Mouse (Mus musculus) ovary, postnatal 36 days (tissue): Measurements from ENCODE around the gene Fgf10.
A peak's percentile ranks its signal among the peaks of the same experiment; 100 is the strongest.

ENCODE experiments used
- DNase-seq: peaks from one replicate; pipeline ENCODE4 v3.0.0; 2022; ENCODE audit warnings: low spot score, mixed read lengths

Fgf10 gene

DNA sequence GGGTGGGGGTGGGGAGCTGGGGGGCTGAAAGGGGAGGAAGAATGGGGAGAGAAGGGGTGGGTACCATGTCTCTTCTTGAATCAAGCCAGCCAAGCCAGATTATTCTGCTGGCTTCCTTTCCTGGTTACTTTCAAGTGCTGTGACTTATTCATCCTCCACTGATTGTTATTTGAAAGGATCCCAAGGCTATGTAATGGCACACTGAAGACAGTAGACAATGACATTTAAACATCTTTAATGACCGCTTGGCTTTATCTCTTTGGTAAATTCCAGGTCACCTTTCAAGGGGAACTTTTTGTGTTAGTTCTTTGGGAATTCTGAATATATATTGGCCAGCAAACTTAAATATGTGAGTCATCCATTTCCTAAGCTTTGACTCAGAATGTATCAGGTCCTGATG, 47.1 kb downstream of the Fgf10 start:
- DNase-seq, result no peak

DNA sequence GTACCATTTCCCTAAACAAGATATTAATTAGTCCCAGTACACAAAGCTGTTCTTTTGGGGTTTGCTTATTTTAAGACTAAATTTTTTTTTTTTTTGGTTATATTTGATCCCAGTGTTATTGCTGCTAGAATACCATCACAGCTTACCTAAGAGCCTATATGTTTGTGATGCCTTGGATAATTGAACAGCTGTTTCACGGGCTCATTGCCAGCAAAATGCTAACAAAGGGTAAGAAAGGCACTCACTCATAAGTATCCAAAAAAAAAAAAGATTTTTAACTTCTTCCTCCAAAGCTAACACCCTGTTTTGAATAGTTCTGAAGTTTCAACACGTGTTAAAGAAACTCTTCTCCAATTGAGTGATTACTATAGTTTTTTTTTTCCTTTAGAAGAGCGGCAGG, 48.8 kb downstream of the Fgf10 start:
- DNase-seq, result no peak

DNA sequence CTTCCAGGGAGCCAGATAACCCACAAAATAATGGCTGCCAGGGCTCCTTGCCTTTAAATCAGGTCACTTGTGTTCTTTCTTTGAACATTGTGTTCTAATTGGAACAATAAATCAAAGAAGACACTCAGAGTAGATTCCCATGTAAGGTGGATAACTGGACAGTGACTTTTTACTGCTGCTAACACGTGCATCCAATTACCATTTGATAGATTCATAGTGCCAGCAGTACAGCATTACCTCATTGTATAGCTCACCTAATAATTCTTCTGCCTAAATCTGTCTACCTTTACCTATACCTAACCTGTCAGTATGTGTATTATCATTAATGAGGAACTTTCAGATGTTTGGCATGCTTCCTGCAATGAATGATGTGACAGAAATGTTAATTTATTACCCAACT, 52.1 kb downstream of the Fgf10 start:
- no peak for DNase-seq

DNA sequence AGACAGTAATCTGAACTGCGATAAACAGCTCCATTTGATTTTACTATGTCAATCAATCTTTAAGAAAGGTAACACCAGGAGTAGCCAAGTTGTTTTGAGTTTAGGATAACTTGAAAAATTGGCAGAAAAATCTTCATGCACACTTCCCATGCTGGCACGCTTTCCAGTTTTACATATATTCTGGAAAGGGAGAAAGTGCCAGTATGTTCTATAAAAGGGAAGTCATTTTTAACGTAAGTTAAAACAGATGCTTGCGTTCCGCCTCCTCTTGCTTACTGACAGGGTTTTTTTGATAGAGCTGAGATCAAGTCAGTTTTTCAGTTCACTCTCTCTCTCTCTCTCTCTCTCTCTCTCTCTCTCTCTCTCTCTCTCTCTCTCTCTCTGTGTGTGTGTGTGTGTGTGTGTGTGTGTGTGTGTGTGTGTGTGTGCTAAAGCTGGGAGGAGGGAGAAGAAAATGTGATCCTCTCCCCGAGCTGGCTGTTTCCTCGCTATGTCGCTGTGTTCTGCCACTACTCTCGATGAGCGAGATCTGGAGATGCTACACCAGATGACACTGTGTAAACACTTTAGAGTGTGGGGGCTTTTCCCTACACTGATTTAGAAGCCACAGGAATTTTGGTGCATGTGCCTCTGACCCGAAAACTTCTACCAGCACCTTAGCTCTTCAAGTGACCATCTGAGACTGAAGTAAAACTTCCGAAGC, 62.4 kb downstream of the Fgf10 start:
- no peak for DNase-seq

DNA sequence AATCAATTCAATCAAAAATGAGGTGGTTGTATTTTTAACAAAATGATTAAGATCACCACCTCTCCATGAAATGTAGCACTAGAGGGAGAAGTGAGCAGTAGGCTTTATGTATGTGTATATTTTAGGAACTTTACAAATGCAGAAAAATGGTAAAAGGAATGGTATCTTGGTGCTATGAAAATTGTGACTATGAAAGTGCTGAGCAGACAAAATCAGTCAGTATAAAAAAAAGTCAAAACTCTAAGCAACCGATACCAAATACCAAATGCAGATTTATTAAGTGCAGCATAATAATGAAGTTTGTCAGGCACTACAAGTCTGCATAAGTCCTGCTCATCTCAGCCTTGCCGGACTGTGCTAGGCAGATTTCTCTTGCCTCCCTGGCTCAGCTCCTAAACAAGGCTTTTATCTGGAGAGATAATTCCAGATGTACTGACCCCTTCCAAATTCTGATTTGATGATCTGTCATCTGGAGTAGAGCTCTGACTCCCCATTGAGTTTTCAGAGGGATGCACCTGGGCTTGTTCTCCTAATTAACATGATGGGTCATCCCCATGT, 70.3 kb downstream of the Fgf10 start:
- no peak for DNase-seq

DNA sequence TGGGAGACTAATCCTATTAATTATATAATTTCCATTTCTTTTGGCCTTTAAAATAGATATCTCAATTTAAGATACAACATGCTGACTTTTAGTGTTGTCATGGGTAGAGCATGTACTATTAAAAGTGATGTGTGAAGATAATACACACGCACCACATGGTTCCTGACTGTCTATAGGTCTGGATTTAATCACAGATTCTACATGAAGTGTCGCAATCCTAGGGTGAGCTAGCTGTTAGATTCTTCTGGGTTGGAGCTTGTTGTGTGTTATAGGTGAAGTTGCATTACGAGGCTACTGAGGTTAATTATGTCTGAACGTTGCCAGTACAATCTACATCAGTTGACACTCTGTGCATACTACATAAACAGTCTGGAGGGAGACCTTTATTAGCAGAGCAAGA, 73.2 kb downstream of the Fgf10 start:
- no peak for DNase-seq

DNA sequence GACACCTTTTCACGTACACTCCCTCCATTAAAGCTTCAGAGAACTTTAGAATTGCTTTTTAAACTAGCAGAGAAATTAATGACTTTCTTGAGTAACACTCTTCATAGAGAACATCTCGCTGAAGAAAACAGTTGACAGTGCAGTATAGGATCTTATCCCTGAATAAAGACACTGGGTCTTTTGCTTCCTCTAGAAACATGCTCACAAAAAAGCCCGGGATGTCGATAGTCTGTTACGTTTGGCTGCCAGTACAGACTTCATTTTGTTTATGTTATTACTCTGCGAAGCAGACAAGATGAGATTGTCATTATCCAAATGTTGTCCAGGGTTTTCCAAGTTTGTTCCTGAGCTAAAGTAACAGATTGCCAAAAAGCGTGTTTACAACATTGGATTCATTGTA, 75.2 kb downstream of the Fgf10 start:
- DNase-seq, result no peak

DNA sequence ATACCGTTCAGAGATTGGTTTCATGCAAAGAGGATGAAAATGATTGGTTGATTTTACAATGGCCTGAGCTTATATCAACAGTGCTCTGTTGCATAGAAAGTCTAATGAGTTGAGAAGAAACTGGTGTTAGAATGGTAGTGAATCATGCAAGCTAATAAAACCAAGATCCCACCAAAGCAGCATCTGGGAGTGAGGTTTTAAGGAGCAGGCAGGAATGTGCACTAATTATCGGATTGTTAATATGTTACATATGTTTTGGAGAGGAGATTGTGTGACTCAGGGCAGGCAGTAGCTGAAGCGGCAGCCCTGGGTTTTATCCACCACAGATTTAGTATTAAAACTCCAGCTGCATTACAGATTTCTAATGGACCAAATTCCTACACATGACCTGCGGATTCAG, 76.8 kb downstream of the Fgf10 start:
- DNase-seq, result no peak

DNA sequence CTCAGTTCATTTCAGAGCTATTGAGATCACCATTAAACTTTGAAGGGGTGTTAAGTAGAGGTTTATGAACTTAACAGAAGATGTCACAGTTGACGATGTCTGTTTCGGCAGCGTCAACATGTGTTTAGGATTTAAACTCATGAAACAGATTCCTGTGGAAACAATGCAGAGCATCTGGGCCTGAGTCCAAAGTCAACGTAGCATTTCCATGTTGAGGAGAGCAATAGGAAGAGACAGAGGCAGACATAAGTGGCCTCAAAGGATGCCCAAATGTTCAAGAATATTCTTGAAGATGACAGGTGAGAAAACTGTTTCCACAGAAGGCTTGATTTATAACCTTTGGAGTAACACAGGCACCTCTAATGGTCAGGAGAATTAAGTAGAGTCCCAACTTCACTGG, 84.4 kb downstream of the Fgf10 start:
- DNase-seq, result no peak

DNA sequence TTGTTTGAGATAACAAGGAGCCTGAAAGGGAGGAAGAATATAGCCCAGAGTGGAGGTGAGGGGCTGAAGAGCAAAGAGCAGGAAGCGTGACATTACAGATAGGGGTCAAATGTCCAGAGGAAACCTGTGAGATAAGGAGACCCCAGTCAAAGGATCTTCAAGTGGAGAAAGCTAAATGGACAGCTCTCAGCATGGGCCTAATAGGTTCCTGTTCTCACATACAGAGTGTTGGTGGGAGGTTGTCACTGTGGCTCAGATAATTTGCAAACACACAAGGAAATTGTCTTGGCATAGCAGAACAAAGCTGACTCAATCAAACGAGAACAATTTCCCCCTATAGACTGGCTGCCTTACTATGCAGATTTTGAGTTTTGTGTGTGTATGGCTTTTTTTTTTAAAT, 89.4 kb downstream of the Fgf10 start:
- DNase-seq, result no peak

DNA sequence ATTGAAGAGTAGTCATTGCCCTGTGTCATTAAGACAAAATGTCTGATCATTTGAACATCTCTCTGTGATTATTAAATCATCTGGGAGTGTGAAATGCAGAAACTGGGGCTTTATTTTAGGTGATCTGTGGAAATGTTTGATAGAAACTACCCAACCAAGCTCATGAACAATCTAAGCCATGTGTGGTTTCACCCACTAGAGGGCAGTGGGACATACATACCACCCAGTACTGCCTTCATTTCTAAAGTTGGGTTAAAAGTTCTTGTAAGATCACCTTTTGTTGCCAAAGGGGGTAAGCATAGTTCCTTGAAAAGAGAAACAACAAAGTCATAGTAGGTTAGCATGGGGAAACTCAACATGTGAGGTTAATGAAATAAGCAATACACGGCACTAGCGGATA, 93.4 kb downstream of the Fgf10 start:
- no peak for DNase-seq

DNA sequence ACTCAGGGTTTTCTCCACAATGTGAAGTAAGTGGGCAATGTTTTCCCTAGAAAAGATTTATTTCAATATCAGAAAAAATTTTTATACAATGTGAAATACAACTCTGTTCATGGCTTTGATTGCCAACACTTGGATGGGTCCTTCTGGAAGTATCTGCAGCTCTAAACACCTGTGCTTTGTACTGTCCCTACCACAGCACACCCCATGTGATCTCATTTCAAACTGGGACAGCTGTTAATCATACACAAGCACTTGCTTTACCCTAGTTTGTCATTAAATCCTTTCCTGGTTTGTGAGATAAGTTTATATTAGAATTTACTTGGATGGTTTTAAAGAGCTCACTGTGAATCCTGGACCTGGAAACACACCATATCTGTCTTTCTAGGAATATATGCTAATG, 102.6 kb downstream of the Fgf10 start:
- DNase-seq, result no peak

DNA sequence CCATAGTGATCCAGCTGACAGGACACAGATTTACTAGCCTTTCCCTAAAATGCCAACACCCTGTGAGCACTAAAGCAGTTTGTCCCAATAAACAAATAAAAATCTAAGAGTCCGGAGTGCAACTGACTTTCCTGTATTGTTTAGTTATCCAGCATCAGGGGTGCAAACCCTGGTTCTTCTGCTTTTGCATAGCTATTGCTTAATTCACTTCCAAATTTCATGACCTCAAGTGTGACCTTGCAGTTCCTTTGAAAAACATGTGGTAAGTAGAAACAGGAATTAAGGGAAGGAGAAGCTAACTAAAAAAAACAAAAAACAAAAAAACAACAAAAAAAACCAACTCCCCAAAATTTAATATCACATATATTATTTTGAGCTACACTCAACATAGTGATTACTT, 105.6 kb downstream of the Fgf10 start:
- no peak for DNase-seq

DNA sequence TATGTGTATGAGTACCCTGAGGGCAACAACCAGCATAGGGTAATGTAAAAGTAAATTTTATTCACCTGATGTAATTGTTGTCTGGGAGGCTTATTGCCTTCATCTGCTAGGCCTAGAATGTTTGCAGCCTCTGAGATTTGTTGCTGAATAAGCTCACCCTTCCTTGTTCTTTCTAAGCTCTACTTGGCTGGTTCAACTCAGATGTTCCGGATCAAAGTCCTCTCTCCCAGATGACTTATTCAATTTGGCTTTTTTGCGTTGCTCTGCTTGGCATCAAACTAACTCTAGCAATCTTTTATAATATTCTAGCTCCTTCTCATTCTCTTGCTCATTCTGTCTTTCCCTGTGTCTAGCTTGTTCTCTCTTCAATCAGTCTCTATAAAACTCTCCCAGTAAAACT, 109.6 kb downstream of the Fgf10 start:
- no peak for DNase-seq

DNA sequence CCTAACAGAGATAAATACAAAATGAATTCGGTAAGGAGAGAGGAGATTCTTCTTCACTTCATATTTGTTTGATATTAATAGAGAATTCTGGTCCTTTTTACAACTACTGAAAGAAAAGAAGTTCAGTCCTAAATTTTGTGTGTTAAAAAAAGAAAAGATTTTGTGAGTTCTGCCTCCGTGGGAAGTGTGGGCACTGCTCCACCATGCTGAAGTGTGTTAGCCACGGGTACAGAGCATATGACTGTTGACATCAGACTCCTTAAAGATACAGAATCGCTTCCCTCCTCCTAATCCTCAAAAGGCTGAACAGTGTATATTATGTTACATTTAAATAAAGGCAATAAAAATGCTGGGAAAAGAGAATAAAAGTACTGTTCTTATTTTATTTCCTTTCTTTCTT, 122.2 kb downstream of the Fgf10 start:
- no peak for DNase-seq

DNA sequence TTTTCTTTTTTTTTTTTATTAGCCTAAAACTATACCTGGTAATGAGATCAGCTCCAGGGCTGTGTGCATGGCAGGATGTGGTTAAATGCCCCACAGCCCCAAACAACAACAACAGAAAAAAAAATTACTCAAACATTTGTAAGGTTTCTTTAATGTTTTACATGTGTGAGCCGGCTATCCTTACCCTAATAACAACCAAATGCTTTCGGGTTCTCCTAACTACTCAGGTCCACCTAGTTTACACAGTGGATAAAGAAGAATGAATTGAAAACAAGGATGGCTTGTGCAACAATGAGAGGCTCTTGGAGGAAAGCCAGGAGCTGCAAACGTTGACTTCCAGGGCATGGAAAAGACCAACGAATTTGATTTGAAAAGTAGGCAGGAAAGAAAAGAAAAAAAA, 122.6 kb downstream of the Fgf10 start:
- DNase-seq, result no peak

DNA sequence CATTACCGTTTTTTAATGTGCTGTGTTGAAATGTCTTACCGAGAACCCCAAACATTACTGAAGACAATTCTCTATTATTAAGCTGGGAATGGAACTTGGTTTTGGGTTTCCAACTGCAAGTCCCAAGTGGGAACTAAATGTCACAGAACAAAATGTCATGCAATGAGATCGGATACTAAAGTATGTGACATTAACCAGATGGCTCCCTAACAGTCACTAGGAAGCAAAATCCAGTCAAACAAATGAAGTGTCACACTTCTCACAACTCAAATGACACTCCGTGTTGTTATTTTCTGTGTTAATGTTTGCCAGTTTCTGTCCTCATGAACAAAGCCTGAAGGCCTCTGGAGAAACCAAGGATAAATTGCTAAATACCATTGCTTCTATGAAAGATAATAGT, 130.6 kb downstream of the Fgf10 start:
- DNase-seq, result no peak

DNA sequence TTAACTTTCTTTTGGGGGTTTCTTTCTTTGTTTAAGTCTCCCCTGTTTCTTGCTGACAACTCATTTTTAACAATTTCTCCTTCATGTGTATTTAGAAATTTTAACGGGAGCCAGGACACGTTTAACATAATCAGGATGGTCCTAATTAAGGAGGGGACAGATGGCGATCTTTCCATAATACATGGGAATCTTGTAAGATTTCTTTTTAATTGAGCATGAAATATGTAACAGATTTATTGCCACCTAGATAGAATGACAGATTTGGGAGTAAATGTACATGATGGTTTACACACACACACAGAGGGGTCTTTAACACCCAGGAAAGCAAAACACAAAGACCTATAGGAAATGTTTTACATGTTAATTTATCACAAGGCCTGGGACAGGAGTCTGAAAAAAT, 137.1 kb downstream of the Fgf10 start:
- DNase-seq, result no peak

DNA sequence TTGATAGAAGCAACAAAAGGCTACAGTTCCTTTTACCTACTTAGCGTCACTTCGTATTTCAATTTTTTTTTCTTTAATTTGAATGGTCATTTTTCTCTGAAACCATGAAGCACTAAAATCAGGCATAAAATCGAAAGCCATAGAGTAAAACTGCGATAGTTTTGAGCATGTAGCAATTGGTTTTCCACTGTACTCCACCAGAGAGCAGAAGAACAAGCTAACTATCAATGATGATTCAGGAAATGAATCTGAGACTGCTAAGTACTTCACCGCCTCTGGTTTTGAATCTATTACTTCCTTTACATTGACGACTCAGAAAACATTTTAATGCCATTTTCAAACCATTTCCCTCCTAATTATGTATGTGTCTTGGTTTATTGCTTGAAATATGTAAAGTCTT, 150.2 kb downstream of the Fgf10 start:
- DNase-seq, result no peak

DNA sequence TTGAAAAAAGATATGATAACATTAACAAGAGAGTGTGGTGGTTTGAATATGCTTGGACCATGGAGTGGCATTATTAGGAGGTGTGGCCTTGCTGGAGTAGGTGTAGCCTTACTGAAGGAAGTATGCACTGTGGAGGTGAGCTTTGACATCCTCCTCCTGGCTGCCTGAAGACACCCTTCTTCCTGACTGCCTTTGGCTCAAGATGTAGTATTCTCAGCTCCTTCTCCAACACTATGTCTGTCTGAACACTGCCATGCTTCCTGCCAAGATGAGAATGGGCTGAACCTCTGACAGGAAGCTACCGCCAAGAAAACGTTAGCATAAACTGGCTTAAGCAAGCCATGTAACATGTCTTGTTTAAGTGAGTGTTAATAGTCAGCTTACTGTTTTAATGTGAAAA, 153.5 kb downstream of the Fgf10 start:
- no peak for DNase-seq

DNA sequence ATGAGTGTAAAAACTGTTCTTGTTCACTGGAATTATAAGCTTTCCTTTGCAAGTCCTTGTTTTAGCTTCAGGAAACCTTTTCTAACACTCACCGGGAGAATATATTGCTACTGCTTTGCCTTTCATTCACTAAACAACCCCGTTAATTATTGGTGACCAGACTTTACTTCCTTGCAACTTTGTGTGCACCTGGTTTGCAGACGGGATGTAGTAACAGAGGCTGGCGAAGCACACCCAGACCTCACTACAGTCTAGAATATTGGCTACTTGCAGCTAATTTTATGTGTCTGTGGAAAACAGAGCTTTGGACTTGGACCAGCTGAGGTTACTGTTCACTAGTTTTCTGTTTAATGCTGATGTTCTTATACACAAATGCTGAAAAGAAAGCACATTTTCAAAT, 155.5 kb downstream of the Fgf10 start:
- no peak for DNase-seq

DNA sequence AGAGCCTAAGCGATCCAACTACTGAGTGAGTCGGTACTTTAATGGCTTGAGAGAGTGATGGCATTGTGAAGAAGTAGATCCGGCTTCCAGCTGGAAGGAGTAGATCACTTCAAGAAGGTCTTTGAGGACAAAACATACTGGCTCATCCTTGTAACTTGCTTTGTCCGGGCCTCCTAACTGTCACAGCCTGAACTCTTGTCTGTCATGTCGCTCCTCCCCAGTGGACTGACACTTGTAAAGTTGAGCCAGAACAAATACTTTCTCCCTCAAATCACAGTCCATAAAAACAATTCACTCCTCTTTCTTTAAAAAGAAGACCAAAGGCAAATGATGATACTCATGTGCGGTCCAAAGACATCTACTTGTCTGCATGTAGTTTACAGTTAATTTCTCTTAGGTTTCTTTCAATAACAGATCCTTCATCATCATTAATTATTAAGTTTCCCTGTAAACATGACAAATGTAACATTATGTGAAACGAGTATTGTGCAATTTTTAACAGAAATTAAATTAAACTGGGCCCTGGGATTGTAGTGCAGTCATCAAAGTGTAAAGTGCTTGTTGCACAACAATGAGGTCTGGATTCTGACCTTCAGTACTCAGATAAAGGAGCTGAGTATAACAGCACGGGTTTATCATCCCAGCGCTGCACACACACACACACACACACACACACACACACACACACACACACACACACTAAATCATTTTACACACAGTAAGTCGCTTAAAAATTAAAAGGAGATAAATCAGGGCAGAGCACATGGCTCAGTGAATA, 159.2 kb downstream of the Fgf10 start:
- no peak for DNase-seq

DNA sequence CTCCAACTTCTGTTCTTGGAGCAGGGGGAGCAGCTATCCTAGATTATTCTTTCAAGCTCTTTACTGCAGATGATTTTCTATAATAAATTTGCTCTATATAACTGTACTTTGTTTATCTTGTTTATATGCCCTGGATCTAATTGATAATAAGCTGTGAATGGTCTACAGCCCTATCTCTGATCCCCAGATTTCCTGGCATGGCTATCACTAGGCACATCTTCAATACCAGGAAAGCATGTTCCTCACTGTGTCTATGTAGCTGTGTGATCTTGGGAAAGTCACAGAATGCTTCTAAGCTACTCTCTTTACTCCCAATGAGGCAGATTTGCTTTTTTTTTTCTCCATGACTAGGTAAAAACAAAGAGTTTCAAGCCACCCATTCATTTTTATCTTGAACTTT, 164.4 kb downstream of the Fgf10 start:
- DNase-seq, result no peak

DNA sequence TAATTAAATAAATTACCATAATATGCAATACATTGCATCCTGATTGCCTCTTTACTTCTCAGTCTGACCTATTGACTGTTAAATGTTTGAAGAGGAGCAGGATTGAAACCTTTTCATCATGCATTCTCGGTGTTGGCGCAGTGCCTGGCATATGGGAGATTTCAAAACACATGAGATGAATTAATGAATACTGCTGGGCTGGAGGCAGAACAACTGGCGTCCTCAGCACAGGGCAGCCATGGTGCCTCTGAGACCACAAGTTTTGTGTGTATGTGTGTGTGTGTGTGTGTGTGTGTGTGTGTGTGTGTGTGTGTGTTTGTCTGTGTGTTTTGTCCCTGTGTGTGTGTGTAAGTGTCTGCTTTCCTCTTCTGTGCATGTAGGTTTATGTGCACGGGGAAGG, 165.5 kb downstream of the Fgf10 start:
- peak; percentile 5 for DNase-seq
